Mouse (Mus musculus) embryonic facial prominence, embryonic 12.5 days (tissue): ENCODE results near the gene Abcc1. TPM values are rescaled to one million over a fixed set of nuclear protein-coding genes. Genes with fewer than 3 reads are reported as not detected.

ENCODE experiments used
- ATAC-seq: fragments of 200-750 bp; cut with Nextera tagmentation; 2 replicates; pipeline ENCODE4 v1.8.0; 2017; ENCODE audit not compliant: insufficient number of reproducible peaks, insufficient read depth, low FRiP score, low TSS enrichment
- H3K27ac ChIP-seq: fragments of 300-500 bp; sonication (generic); 2 replicates; pipeline ENCODE4 v1.5.1; 2016; ENCODE audit warnings: mild to moderate bottlenecking
- H3K27me3 ChIP-seq: fragments of 300-500 bp; sonication (generic); 2 replicates; pipeline ENCODE4 v1.6.1; 2016; ENCODE audit warnings: mild to moderate bottlenecking, moderate library complexity
- H3K36me3 ChIP-seq: fragments of 300-500 bp; sonication (generic); 2 replicates; pipeline ENCODE4 v1.6.1; 2016; ENCODE audit warnings: mild to moderate bottlenecking
- H3K4me1 ChIP-seq: fragments of 300-500 bp; sonication (generic); 2 replicates; pipeline ENCODE4 v1.6.1; 2016
- H3K4me2 ChIP-seq: fragments of 300-500 bp; sonication (generic); replicated peaks from 2 replicates; pipeline ENCODE4 v1.6.1; 2016; ENCODE audit warnings: mild to moderate bottlenecking, moderate library complexity
- H3K4me3 ChIP-seq: fragments of 300-500 bp; sonication (generic); 2 replicates; pipeline ENCODE4 v1.5.1; 2016; ENCODE audit warnings: mild to moderate bottlenecking
- H3K9ac ChIP-seq: fragments of 300-500 bp; sonication (generic); 2 replicates; pipeline ENCODE4 v1.6.1; 2016; ENCODE audit warnings: mild to moderate bottlenecking, moderate library complexity
- H3K9me3 ChIP-seq: fragments of 300-500 bp; sonication (generic); 2 replicates; pipeline ENCODE4 v1.6.1; 2016; ENCODE audit warnings: mild to moderate bottlenecking, moderate library complexity
- WGBS: fragments of 180-500 bp; shearing (Covaris S2); methylation state at CpG from one replicate; pipeline ENCODE4 v1.1.7; 2016; 5-methylcytosine and 5-hydroxymethylcytosine counted together
- polyA plus RNA-seq: library from polyadenylated mRNA; unstranded; fragments of >200 nt; fragmentation: Nextera tagmentation; extraction: Ambion mirVana; gene quantifications from 2 replicates; pipeline ENCODE4 v1.2.1, GENCODE M21; 2016

Gene Abcc1
- polyA plus RNA-seq, 1 experiment from 2014 or later: 10.2 TPM

DNA sequence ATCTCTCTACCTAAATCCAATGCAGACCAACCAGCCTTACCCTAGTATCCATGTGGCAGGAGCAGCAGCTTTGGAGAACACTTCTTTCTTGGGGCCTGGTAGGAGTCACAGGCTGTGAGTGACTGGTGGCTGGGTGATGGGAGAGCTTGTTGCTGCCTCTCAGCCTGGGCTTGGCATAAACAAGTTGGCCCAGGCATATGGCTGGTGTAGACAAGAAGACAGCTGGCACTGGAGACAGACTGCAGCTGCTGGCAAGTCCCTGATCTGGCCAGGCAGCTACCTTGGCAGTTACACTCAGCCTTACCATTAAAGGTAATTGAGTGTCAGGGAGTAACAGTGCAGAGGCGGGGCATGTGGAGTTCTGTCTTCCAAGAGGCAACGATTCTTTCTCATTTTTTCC, 16.0 kb downstream of the Abcc1 start:
- no peak overlapping the region for H3K9ac ChIP-seq
- no peaks in the 10 kb centered on the region for H3K9me3 ChIP-seq
- H3K4me3 ChIP-seq: no peak overlapping the region
- peaks cover 2% of the 10 kb centered on the region; the same call in 1 of the 2 replicates for H3K4me1 ChIP-seq
- WGBS: 93% methylated on average over 2 of the region's 2 CpGs
- no peak for ATAC-seq
- no peak overlapping the region for H3K27ac ChIP-seq
- no peaks in the 10 kb centered on the region for H3K36me3 ChIP-seq
- no peak overlapping the region for H3K4me2 ChIP-seq
- no peaks in the 10 kb centered on the region for H3K27me3 ChIP-seq

DNA sequence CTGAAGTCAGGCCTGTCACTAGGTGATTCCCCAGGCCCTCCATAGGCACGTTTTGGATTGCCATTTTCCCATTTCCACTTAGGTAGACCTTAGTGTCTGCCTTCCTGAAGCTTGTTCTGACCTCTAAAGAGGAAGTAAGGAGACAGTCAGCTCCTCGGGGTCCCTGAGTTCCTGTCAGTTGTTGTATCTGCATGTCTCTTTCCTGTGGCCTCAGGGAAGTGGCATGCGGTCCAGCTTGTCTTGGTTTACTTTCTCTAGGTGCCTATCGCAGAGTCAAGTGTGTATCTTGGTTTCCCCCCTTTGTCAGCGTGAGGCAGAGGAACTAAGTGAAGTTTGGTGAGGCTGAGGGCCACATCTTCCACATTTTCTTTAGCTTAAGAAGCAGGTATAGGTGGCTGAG, 17.3 kb downstream of the Abcc1 start:
- Histone ChIP-seq H3K27me3 (no peaks in the 10 kb centered on the region), H3K9ac (no peak overlapping the region), H3K9me3 (no peaks in the 10 kb centered on the region), H3K4me2 (no peak overlapping the region), H3K36me3 (no peaks in the 10 kb centered on the region), H3K4me1 (no peaks in the 10 kb centered on the region), H3K4me3 (no peak overlapping the region), H3K27ac (no peak overlapping the region)
- no peak for ATAC-seq
- WGBS: 82% methylated on average over 5 of the region's 5 CpGs

GRCm38 (mm10) chr16:14379888-14380287, 18.5 kb downstream of the Abcc1 start:
- no peak for ATAC-seq

GRCm38 (mm10) chr16:14381061-14381665, 19.8 kb downstream of the Abcc1 start:
- no peaks in the 10 kb centered on the region for H3K4me1 ChIP-seq
- H3K9me3 ChIP-seq: no peaks in the 10 kb centered on the region
- no peak overlapping the region for H3K4me3 ChIP-seq
- H3K36me3 ChIP-seq: no peaks in the 10 kb centered on the region
- no peak overlapping the region for H3K27ac ChIP-seq
- H3K4me2 ChIP-seq: no peak overlapping the region
- no peak overlapping the region for H3K9ac ChIP-seq
- H3K27me3 ChIP-seq: no peaks in the 10 kb centered on the region
- ATAC-seq: no peak

More at GRCm38 (mm10) chr16:14379888-14380287, 18.5 kb downstream of the Abcc1 start:
- whole genome bisulfite sequencing: 95% methylated on average over 7 of the region's 7 CpGs
- Histone ChIP-seq H3K27ac (no peak overlapping the region), H3K9me3 (no peaks in the 10 kb centered on the region), H3K4me1 (no peaks in the 10 kb centered on the region), H3K27me3 (no peaks in the 10 kb centered on the region), H3K9ac (no peak overlapping the region), H3K36me3 (no peaks in the 10 kb centered on the region), H3K4me3 (no peak overlapping the region), H3K4me2 (no peak overlapping the region)

DNA sequence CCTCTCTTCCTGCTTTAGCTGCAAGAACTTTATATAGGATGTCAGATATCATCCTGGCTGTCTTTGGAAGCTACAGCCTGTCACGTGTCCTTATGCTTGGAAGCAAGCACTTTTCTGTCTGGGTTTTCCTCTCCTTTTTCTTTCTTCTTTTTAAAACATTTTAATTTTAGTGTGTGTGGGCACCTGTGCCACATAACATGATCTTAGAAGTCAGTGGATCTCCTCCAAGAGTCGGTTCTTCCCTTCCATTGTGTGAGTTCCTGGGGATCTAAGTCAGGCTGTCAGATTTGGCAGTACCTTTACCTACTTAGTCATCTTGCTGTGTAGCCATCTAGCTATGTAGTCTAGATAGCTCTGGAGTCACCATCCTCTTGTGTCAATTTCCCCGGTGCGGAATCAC, 37.9 kb downstream of the Abcc1 start:
- WGBS: 96% methylated on average over 4 of the region's 4 CpGs
- Histone ChIP-seq H3K27ac (no peak overlapping the region), H3K4me2 (no peak overlapping the region), H3K36me3 (peaks cover 15% of the 10 kb centered on the region; the same call in 1 of the 2 replicates), H3K9ac (no peak overlapping the region), H3K4me3 (no peak overlapping the region), H3K4me1 (no peaks in the 10 kb centered on the region), H3K9me3 (no peaks in the 10 kb centered on the region), H3K27me3 (no peaks in the 10 kb centered on the region)
- no peak for ATAC-seq

GRCm38 (mm10) chr16:14403507-14403906, 42.1 kb downstream of the Abcc1 start:
- Histone ChIP-seq H3K9me3 (no peaks in the 10 kb centered on the region), H3K27ac (no peak overlapping the region), H3K4me1 (no peaks in the 10 kb centered on the region), H3K4me3 (no peak overlapping the region), H3K27me3 (no peaks in the 10 kb centered on the region), H3K36me3 (peaks cover 26% of the 10 kb centered on the region; the same call in 1 of the 2 replicates), H3K9ac (no peak overlapping the region), H3K4me2 (no peak overlapping the region)
- WGBS: 89% methylated on average over 2 of the region's 2 CpGs
- no peak for ATAC-seq

GRCm38 (mm10) chr16:14405636-14406035, 44.3 kb downstream of the Abcc1 start:
- no peak overlapping the region for H3K4me2 ChIP-seq
- H3K4me1 ChIP-seq: no peaks in the 10 kb centered on the region
- H3K36me3 ChIP-seq: peaks cover 30% of the 10 kb centered on the region; the same call in 1 of the 2 replicates
- H3K4me3 ChIP-seq: no peak overlapping the region
- WGBS: 96% methylated on average over 6 of the region's 6 CpGs
- no peak overlapping the region for H3K9ac ChIP-seq
- H3K9me3 ChIP-seq: no peaks in the 10 kb centered on the region
- no peak for ATAC-seq
- no peak overlapping the region for H3K27ac ChIP-seq
- no peaks in the 10 kb centered on the region for H3K27me3 ChIP-seq

GRCm38 (mm10) chr16:14409124-14409523, 47.8 kb downstream of the Abcc1 start:
- no peak overlapping the region for H3K9ac ChIP-seq
- ATAC-seq: no peak
- WGBS: 90% methylated on average over 2 of the region's 2 CpGs

DNA sequence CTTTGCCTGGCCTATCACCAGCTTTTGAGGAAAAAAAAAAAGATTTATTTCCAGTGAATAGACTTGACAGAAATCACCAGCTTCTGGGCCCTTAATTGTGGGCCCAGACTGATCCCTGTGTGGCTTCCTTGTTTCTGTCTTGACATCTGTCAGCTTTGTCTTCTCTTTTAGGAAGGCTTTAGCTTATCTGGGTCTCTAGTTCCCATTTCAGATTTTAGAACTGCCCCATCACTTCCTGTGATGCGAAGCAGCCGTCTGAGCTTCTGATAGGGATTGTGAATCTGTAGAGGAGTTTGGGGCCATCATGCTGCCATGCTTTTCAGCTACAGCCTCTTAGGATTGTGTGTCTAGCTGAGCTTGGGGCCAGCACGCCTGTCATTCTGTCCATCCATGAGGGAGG, 48.4 kb downstream of the Abcc1 start:
- Histone ChIP-seq H3K27me3 (no peaks in the 10 kb centered on the region), H3K9me3 (no peaks in the 10 kb centered on the region), H3K36me3 (peaks cover 40% of the 10 kb centered on the region), H3K4me3 (no peak overlapping the region), H3K4me2 (no peak overlapping the region), H3K4me1 (no peaks in the 10 kb centered on the region), H3K27ac (no peak overlapping the region), H3K9ac (no peak overlapping the region)
- no peak for ATAC-seq
- 90% methylated on average over 3 of the region's 3 CpGs for WGBS

More at GRCm38 (mm10) chr16:14409124-14409523, 47.8 kb downstream of the Abcc1 start:
- no peaks in the 10 kb centered on the region for H3K27me3 ChIP-seq
- no peak overlapping the region for H3K4me3 ChIP-seq
- no peak overlapping the region for H3K4me2 ChIP-seq
- no peaks in the 10 kb centered on the region for H3K4me1 ChIP-seq
- H3K9me3 ChIP-seq: no peaks in the 10 kb centered on the region
- H3K36me3 ChIP-seq: peaks cover 38% of the 10 kb centered on the region
- no peak overlapping the region for H3K27ac ChIP-seq

- H3K9me3 ChIP-seq: no peaks in the 10 kb centered on the region
- peaks cover 32% of the 10 kb centered on the region for H3K36me3 ChIP-seq
- no peak for ATAC-seq
- no peak overlapping the region for H3K27ac ChIP-seq
- no peaks in the 10 kb centered on the region for H3K27me3 ChIP-seq
- no peaks in the 10 kb centered on the region for H3K4me1 ChIP-seq
- WGBS: 92% methylated on average over 7 of the region's 7 CpGs
- H3K4me3 ChIP-seq: no peak overlapping the region
- no peak overlapping the region for H3K4me2 ChIP-seq
- H3K9ac ChIP-seq: no peak overlapping the region
Observed at GRCm38 (mm10) chr16:14410611-14411010, 49.3 kb downstream of the Abcc1 start.

DNA sequence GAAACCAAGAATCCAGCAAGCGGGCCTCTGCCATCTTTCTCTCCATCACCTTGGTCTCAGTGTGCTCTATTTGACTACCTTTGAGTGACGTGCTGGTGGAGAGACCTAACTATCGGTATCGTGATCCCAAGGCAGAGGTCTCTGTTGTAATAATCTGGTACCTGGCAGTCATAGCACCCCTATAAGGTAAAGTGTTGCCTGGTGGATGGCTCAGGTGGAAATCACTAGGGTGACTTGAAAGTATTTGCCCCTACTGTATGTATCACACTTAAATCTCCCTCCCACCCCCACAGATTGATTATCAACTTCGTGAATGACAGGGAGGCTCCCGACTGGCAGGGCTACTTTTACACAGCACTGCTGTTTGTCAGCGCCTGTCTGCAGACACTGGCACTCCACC, 49.8 kb downstream of the Abcc1 start:
- Histone ChIP-seq H3K9me3 (no peaks in the 10 kb centered on the region), H3K4me2 (no peak overlapping the region), H3K9ac (no peak overlapping the region), H3K27me3 (no peaks in the 10 kb centered on the region), H3K36me3 (peaks cover 29% of the 10 kb centered on the region), H3K4me1 (no peaks in the 10 kb centered on the region), H3K27ac (no peak overlapping the region), H3K4me3 (no peak overlapping the region)
- 90% methylated on average over 7 of the region's 7 CpGs for WGBS
- ATAC-seq: no peak

- Histone ChIP-seq H3K4me2 (no peak overlapping the region), H3K4me1 (no peaks in the 10 kb centered on the region), H3K9ac (no peak overlapping the region), H3K27ac (no peak overlapping the region), H3K4me3 (no peak overlapping the region), H3K36me3 (peaks cover 19% of the 10 kb centered on the region), H3K27me3 (no peaks in the 10 kb centered on the region), H3K9me3 (no peaks in the 10 kb centered on the region)
- 92% methylated on average over 5 of the region's 5 CpGs for WGBS
- ATAC-seq: no peak
Observed at GRCm38 (mm10) chr16:14412551-14412950, 51.2 kb downstream of the Abcc1 start.
